Mouse (Mus musculus): ENCODE measurements around the gene Ubac2. TPM values are rescaled to one million over a fixed set of nuclear protein-coding genes. Genes with fewer than 3 reads are reported as not detected.
A peak's percentile ranks its signal among the peaks of the same experiment; 100 is the strongest.

Ubac2 gene
- total RNA-seq, 2 experiments from 2014 or later, result 25.2 to 31.1 TPM

DNA sequence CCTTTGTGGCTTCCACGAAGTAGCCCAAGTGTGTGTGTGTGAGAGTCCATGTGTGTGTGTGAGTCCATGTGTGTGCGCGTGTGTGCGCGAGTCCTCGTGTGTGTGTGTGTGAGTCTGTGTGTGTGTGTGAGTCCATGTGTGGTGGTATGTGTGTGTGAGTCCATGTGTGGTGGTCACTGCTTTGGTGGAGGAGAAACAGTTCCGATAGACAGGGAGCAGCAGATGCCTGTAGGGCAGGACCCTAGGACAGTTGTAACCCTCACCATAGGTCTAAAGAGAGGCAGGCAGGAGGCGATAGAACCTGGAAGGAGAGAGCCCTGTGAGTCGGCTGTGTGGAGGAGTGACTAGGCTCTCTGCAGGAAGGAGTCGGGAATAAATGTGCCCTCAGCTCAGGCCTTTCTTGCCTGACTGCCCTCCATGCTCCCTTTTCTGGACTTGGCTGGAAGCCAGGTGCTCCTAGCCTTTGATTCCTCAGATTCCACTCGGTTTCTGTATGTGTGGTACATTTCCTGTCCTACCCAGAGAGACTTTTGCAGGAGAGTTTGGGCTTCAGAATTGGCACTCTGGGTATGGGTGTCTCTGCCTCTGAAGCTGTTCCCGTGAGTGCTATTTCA is 42.2 kb downstream of the Ubac2 start:
- no peak for ATAC-seq (replicated peaks; ENCODE audit: poor library complexity)

GRCm38 (mm10) chr14:121922016-121922415 is 43.6 kb downstream of the Ubac2 start:
- no peak for ATAC-seq (replicated peaks; ENCODE audit: poor library complexity)

GRCm38 (mm10) chr14:121922731-121923130 is 44.3 kb downstream of the Ubac2 start:
- ATAC-seq (replicated peaks; ENCODE audit: poor library complexity), result no peak

GRCm38 (mm10) chr14:121924876-121925275 is 46.5 kb downstream of the Ubac2 start:
- ATAC-seq (replicated peaks; ENCODE audit: poor library complexity), result no peak

DNA sequence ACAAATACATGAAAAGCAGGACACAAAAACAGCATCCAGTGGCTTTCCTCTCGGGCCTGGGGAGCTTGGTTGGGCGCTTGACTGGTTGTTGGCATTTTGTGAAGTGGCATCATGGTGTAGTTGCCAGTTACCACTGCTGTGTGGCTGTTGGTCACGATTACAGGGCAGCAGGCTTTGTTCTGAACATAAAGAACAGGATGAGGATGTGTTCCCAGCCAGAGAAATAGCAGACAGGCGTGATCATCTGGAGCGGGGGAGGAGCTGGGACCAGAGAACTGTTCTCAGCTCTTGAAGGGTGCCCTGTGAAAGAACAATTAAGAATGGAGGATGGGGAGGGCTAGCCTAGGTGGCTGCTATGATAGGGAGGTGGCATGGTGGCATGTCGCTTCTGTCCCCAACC is 48.5 kb downstream of the Ubac2 start:
- no peak for ATAC-seq (replicated peaks; ENCODE audit: poor library complexity)

GRCm38 (mm10) chr14:121927451-121927850 is 49.0 kb downstream of the Ubac2 start:
- no peak for ATAC-seq (replicated peaks; ENCODE audit: poor library complexity)

- ATAC-seq (replicated peaks; ENCODE audit: poor library complexity), result peak; percentile 56
Observed at GRCm38 (mm10) chr14:121928375-121929137, 50.1 kb downstream of the Ubac2 start.

GRCm38 (mm10) chr14:121929243-121929951 is 51.0 kb downstream of the Ubac2 start:
- peak; percentile 67 for ATAC-seq (replicated peaks; ENCODE audit: poor library complexity)

DNA sequence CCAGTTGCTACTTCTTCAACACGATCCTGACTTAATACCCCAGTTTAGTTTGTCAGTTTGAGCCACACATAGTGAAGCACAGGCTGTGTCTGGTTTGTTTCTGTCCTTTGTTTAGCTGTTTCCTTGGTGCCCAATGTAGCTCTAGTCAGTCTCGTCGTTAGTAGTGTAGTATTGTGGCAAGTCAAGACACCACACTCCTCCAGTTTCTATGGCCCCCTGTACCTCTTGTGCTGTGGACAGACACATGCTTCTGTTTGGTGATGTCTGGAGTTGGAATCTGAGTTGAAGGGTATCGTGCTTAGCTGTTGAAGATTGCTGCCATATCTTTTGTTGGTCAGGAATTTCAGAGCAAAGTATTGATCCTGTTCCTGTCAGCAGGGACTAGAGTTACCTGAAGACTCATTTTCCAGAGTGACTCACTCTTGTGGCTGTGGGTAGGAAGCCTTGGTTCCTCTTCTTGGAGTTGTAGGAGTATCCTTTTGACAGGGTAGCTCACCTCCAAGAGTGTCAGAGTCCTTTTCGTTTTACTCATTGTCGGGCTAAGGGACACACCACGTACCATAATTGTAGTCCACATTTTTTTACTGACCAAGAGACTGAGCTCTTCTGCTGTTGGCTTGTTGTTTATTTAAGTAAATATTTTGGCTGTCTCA is 52.4 kb downstream of the Ubac2 start:
- 0 out of 2 replicates have a peak, but pooled peaks have one; percentile 7 for ATAC-seq (replicated peaks; ENCODE audit: poor library complexity)

GRCm38 (mm10) chr14:121931594-121931993 is 53.2 kb downstream of the Ubac2 start:
- ATAC-seq (replicated peaks; ENCODE audit: poor library complexity), result no peak

DNA sequence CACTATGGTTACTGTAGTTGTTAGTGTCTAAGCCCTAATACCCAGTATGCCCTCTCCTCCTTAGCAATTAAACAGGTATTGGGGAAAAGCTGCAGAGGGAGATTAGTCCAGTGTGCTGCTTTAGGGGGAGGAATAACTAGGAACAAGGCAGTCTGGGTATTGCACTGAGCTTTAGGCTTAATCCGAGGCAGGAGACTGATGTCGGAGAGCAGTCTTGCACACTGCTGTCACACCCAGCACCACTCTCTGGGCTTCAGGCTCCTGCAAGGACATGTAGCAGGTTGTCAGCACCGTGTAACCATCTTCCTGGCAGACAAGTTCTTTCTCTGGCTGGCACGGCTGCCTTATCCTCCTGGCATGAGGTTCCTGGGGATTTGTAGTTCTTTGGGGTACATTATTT is 53.8 kb downstream of the Ubac2 start:
- no peak for ATAC-seq (replicated peaks; ENCODE audit: poor library complexity)

DNA sequence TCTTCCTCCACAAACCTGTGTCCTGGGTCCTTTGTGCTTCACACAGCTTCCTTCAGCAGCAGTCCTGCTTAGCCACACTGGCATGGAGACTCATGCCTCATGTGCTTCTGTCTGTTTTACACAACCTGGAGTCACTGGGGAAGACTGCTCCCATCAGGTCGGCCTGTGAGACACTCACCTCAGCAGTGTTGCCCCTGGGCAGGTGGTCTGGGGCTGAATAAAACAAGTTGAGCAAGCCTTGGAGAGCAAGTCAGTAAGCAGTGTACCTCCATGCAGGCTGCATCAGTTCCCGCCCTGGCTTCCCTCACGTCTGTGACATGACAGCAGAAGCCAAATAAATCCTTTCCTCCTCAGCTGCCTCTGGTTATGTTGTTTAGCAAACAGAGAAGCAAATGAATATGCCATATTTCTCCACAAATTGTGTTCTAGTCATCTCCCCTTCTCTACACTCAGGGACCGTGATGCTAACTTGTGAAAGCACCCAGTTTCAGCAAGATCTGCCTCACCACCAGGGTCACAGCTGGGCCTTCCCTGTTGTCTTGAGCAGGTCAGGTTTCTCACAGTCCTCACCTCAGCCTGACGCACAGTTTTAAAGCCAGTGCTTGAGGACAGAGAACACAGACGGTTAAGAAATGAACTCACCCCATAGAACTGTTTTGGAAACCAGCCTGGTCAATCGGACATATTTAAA is 55.6 kb downstream of the Ubac2 start:
- no peak for ATAC-seq (replicated peaks; ENCODE audit: poor library complexity)

GRCm38 (mm10) chr14:121934597-121934946 is 56.2 kb downstream of the Ubac2 start:
- peak; percentile 60 for ATAC-seq (replicated peaks; ENCODE audit: poor library complexity)

DNA sequence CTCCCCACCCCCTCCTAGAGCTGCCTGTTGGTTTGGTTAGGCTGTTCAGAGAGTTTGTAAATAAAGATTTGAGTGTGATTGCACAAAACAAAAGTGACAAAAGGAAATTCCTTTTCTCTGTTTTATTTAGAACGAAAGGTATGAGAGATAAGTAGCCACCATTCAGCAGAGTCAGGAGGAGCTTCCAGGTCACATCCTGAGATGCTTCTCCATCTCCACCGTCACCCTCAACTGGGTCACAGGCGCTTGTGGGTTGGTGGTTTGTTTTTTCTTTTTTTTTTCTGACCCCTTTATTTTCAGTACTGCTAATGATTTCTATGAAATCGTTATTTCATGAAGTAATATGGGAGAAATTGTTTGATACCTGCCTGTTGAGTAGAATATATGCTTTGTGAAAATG is 57.9 kb downstream of the Ubac2 start:
- ATAC-seq (replicated peaks; ENCODE audit: poor library complexity), result no peak

DNA sequence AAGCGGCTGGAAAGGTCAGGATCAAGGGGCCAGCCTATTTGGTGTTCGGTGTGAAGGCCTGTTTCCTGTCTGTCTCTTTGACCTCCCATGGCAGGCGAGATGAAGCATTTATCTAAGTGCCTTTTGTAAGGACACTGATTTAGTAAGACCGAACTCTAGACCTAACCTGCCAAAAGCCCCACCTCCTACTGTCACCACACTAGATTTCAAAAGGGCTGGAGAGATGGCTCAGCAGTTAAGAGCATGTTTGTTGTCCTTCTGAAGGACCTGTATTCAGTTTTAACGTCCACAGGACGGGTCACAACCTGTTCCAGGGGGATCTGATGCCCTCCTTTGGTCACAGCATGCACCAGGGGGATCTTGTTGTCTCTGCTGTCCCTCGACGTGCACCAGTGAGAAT is 58.4 kb downstream of the Ubac2 start:
- ATAC-seq (replicated peaks; ENCODE audit: poor library complexity), result no peak

DNA sequence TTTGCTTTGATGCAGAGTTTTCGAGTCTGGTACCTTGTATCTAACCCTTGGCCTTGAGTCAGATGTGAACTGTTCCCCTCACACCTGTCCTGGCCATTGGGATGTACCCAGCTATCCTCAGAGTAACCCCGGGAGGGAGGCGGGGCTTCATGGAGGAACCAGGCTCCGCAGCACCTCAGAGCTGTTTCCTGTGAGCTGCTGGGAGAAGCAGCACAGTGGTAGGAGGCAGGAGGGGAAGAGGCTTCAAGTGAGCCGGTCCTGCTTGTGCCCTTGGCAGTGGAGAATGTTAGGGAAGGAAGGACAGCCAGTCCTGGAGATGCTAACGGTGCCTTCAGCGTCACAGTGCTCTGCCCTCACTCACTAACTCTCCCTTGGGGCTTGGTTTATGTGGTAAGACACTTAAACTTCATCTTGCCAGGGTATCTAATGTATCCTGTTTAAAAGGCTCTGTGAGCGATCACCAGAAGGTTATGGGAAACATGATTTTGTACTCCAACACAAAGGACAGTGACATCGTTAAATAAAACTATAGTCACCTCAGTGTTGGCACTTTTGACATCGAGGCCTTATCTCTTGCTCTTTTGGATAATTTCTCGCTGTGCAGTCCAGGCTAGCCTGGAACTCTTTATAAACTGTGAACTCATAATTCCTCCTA is 59.3 kb downstream of the Ubac2 start:
- peak; percentile 57 for ATAC-seq (replicated peaks; ENCODE audit: poor library complexity)

DNA sequence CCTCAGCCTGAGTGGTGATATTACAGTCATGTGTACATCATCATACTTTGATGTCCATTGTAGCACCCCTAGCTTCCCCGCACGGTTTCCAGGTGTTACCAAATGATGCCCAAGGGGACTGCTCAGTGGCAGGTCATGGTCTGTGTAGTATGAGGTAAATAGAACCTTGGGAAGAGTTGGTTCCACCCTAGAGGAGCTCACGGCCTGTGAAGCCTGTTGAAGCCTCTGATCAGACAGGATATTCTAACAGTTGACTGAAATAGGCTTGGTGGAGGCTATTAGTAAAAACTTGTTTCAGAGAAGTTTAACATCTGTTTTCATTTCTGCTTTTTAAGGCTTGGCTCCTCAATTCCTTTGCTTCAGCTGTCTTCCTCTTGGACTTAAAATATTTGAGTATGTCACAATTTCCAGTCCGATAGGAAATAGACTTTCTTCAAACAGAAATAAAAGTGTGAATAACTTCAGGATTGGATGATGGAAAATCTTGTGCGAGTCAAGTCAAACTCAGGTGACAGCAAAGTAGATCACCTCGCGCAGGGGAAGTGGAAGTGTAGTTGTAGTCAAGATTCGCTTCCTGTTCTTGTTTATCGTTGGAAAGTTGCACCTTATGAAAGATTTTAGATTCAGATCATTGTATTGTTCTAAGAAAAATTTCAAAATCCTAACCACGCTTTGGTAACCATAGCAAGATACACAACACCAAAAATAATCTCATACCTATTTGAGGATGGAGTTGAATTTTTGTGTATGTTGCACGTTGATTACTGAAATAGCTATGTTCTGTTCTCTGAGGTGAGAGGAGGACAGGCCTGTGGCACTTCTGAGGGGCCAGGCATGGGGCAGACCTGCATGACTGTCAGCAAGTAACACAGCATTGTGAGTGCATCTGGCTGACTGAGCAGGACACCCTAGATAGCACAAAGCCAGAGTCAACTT is 60.1 kb downstream of the Ubac2 start:
- ATAC-seq (replicated peaks; ENCODE audit: poor library complexity), result peak; percentile 50

- no peak for ATAC-seq (replicated peaks; ENCODE audit: poor library complexity)
Observed at GRCm38 (mm10) chr14:121939582-121939981, 61.2 kb downstream of the Ubac2 start.

DNA sequence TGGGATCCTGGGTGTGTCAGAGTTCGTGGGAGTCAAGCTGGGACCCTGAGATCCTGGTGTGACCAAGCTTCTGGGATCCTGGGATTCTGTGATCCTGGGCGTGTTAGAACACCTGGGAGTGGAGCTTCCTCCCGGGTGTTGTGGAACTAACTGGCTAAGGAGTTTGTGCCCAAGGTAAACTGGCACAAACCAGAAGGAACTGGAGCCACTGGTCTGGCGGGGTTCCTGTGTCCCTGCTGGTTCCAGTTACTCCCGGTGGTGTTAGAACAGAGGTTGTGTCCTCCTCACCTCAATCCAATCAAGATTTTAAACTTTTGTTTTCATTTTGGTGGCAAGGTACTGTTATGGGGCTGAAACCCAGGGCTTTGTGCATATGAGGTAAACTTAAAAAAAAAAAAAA is 67.7 kb downstream of the Ubac2 start:
- no peak for ATAC-seq (replicated peaks; ENCODE audit: poor library complexity)

Data from megakaryocyte progenitor cell, adult 5-6 weeks (primary cell).